Mouse (Mus musculus) stomach, embryonic 14.5 days (tissue): ENCODE data around the gene Vgf. TPM values are rescaled to one million over a fixed set of nuclear protein-coding genes. Genes with fewer than 3 reads are reported as not detected.

Experiments used
- ATAC-seq: fragments of 200-750 bp; cut with Nextera tagmentation; 2 replicates; pipeline ENCODE4 v1.8.0; 2017; ENCODE audit warnings: low read depth, moderate TSS enrichment; ENCODE audit not compliant: insufficient number of reproducible peaks, insufficient read depth, low FRiP score
- H3K27ac ChIP-seq: fragments of 300-500 bp; sonication (generic); 2 replicates; pipeline ENCODE4 v1.5.1; 2014; ENCODE audit warnings: mild to moderate bottlenecking, low read length, moderate library complexity, mixed read lengths
- H3K27me3 ChIP-seq: fragments of 300-500 bp; sonication (generic); 2 replicates; pipeline ENCODE4 v1.6.1; 2014; ENCODE audit warnings: low read length, control low read depth, mixed read lengths; ENCODE audit not compliant: control insufficient read depth, insufficient read depth
- H3K36me3 ChIP-seq: fragments of 300-500 bp; sonication (generic); 2 replicates; pipeline ENCODE4 v1.6.1; 2014; ENCODE audit warnings: mild to moderate bottlenecking, control low read depth, low read length, moderate library complexity, mixed read lengths; ENCODE audit not compliant: control insufficient read depth, insufficient read depth
- H3K4me1 ChIP-seq: fragments of 300-500 bp; sonication (generic); 2 replicates; pipeline ENCODE4 v1.6.1; 2014; ENCODE audit warnings: low read length, control low read depth, mixed read lengths; ENCODE audit not compliant: control insufficient read depth, insufficient read depth
- H3K4me2 ChIP-seq: fragments of 300-500 bp; sonication (generic); replicated peaks from 2 replicates; pipeline ENCODE4 v1.6.1; 2014; ENCODE audit warnings: low read depth, low read length, control low read depth
- H3K4me3 ChIP-seq: fragments of 300-500 bp; sonication (generic); 2 replicates; pipeline ENCODE4 v1.5.1; 2014; ENCODE audit warnings: low read depth, low read length, control low read depth
- H3K9ac ChIP-seq: fragments of 300-500 bp; sonication (generic); replicated peaks from 2 replicates; pipeline ENCODE4 v1.6.1; 2014; ENCODE audit warnings: low read depth, mild to moderate bottlenecking, control low read depth, low read length, moderate library complexity, mixed read lengths
- H3K9me3 ChIP-seq: fragments of 300-500 bp; sonication (generic); 2 replicates; pipeline ENCODE4 v1.6.1; 2016; ENCODE audit warnings: low read depth, low read length, control low read depth; ENCODE audit not compliant: control insufficient read depth
- WGBS: fragments of 180-500 bp; shearing (Covaris S2); extraction: QIAGEN DNeasy Blood & Tissue Kit; methylation state at CpG from one replicate; pipeline ENCODE4 v1.1.7; 2014; 5-methylcytosine and 5-hydroxymethylcytosine counted together
- polyA plus RNA-seq: library from polyadenylated mRNA; unstranded; fragments of >200 nt; fragmentation: Nextera tagmentation; extraction: Ambion mirVana; gene quantifications from 2 replicates; pipeline ENCODE4 v1.2.1, GENCODE M21; 2014

Vgf gene
- polyA plus RNA-seq, 1 experiment from 2014 or later = 0.65 TPM

DNA sequence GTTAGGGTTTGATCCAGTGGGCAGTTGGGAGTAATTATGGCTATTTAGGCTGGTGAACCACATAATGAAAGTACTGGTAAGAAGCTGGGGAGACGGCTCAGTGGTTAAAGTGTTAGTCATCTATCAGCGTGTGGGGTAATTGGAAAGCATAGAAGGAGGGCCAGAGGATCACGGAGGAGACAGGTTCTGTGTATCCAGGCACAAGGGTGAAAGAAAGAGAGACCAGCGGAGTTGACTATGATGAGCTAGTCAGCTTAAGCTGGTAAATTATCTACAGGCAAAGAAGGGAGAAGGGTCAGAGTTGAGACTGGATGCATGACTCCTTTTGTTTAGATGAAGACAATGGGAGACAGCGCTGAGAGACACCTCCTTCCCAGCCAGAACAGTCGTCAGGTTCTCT, 24.9 kb downstream of the Vgf start:
- Histone ChIP-seq H3K4me1 (peaks cover 4% of the 10 kb centered on the region; the same call in 1 of the 2 replicates), H3K4me3 (no peak overlapping the region), H3K9ac (no peak overlapping the region), H3K4me2 (no peak overlapping the region), H3K27ac (no peak overlapping the region), H3K9me3 (no peaks in the 10 kb centered on the region), H3K36me3 (no peaks in the 10 kb centered on the region), H3K27me3 (no peaks in the 10 kb centered on the region)
- WGBS = 48% methylated on average over 6 of the region's 6 CpGs
- ATAC-seq = no peak

DNA sequence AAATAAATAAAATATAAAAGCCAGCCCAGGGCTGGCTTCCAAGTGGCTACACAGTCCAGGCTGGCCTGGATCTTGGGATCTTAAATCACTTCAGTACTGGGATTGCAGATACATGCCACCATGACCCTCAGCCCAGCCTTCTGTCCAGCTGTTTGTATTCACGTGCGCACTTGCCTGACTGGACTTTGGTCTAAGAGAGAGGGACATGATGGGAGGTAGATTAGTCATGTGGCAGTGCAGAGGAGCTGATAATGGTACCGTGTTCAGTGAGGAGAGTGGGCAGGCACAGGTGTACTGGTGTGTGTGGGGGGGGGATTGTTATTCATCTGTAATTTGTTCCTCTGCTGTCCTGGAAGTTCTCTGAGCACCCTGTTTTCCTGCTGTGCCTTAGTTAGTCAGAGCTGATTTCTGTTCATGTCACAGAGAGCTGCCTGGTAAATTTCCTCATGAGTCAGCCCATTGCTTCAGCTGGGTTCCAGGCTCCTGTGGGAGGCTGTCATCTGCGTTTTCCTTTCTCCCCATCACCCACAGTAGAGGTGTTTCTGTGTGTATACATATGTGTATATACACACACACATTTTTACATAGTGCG, 25.8 kb downstream of the Vgf start:
- no peak for ATAC-seq

DNA sequence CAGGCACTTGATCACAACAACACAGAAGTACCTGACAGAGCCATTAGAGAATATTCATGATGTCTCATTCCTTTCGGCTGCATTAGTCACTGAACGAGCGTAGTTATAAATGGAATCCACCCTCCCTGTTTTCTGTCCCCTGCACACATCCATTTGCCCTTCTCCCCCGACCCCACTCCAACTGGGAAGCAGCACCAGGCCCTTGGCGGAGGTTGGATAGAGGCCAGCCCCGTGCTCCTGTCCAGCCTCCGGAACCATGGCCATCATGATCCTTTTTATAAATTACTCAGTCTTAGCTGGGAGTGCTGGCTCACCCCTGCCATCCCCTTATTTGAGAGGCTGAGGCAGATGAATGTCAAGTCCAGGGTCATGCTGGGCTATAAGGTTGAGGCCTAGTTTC, 28.1 kb downstream of the Vgf start:
- H3K9me3 ChIP-seq = no peaks in the 10 kb centered on the region
- ATAC-seq = no peak
- no peak overlapping the region for H3K27ac ChIP-seq
- no peaks in the 10 kb centered on the region for H3K27me3 ChIP-seq
- no peaks in the 10 kb centered on the region for H3K4me1 ChIP-seq
- no peak overlapping the region for H3K4me3 ChIP-seq
- no peaks in the 10 kb centered on the region for H3K36me3 ChIP-seq
- no peak overlapping the region for H3K4me2 ChIP-seq
- WGBS = 80% methylated on average over 7 of the region's 7 CpGs
- H3K9ac ChIP-seq = no peak overlapping the region

More for the DNA sequence above, 25.8 kb downstream of the Vgf start:
- H3K9ac ChIP-seq = no peak overlapping the region
- no peaks in the 10 kb centered on the region for H3K36me3 ChIP-seq
- H3K4me3 ChIP-seq = no peak overlapping the region
- no peaks in the 10 kb centered on the region for H3K9me3 ChIP-seq
- H3K4me1 ChIP-seq = no peaks in the 10 kb centered on the region
- 77% methylated on average over 5 of the region's 5 CpGs for WGBS
- no peaks in the 10 kb centered on the region for H3K27me3 ChIP-seq
- no peak overlapping the region for H3K27ac ChIP-seq
- H3K4me2 ChIP-seq = no peak overlapping the region

DNA sequence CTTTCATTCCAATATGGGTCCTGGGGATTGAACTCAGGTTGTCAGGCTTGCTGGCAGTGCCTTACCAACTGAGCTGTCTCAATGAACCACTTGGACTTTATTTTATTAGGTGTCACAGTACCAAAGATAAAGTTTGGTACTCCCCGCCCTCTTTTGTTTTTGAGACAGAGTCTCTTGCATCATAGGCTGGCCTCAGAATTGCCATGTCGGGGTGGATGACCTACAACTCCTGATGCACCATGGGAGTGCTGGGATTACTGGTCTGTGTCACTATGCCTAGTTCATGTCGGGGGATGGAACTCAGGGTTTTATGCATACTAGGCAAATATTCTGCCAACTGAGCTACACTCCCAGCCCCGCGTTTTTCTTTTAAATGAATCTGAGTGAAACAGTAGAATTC, 28.7 kb downstream of the Vgf start:
- no peak overlapping the region for H3K27ac ChIP-seq
- 82% methylated on average over 5 of the region's 5 CpGs for WGBS
- no peak overlapping the region for H3K4me2 ChIP-seq
- no peak for ATAC-seq
- no peak overlapping the region for H3K9ac ChIP-seq
- no peaks in the 10 kb centered on the region for H3K27me3 ChIP-seq
- no peaks in the 10 kb centered on the region for H3K4me1 ChIP-seq
- no peaks in the 10 kb centered on the region for H3K36me3 ChIP-seq
- no peaks in the 10 kb centered on the region for H3K9me3 ChIP-seq
- H3K4me3 ChIP-seq = no peak overlapping the region

DNA sequence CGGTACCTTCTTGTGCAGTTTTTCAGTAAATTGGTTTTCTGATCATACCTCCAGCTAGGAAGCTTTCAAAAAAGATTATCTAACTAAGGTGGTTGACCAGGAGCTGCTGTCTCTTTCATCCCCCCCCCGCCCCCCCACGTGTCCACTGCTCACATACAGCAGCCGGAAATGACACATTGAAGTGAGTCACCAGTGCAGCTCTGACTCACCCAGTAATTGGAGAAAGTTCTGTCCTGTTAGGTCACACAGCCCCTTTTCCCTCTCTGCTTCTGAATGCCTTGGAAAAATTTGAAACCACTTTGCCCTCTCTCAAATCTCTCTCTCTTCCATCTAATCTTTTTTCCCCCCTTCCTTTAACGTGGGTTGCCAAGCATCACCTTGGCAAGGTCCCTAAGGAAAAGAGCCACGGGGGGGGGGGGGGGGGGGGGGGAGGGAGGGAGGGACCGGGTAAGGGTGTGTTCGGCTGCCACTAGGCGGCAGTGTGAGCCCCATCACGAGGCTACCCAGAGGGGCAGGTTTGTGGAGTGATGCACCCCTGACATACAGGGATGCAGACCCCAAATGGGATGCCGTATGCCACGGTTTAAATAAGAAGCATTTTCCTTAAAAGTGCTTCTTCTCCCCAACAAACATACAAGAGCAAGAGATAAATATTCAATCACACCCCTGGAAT, 35.8 kb downstream of the Vgf start:
- no peaks in the 10 kb centered on the region for H3K4me1 ChIP-seq
- H3K4me3 ChIP-seq = no peak overlapping the region
- no peak overlapping the region for H3K27ac ChIP-seq
- 17% methylated on average over 11 of the region's 12 CpGs for WGBS
- ATAC-seq = no peak
- H3K36me3 ChIP-seq = no peaks in the 10 kb centered on the region
- H3K27me3 ChIP-seq = no peaks in the 10 kb centered on the region
- H3K9ac ChIP-seq = no peak overlapping the region
- H3K9me3 ChIP-seq = no peaks in the 10 kb centered on the region
- H3K4me2 ChIP-seq = no peak overlapping the region

DNA sequence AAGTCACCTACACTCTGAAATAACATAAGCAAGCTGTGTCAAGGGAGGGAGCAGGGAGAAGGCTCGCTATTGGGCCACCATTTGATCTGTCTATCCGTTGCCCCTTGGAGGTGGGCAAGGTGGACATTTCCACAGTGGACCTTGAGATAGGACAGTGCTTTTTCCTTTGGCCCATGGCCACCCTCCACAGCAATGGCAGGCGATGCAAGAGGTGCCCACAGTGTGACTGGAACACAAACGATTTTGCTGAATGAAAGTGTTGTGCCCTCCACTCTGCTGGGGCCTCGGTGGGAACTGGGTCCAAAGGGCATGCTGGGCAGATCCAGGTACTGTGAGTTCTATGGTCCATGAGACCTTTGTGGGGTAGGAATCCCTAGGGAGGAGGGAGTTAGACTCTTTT, 36.4 kb downstream of the Vgf start:
- Histone ChIP-seq H3K4me3 (no peak overlapping the region), H3K4me2 (no peak overlapping the region), H3K27me3 (no peaks in the 10 kb centered on the region), H3K27ac (no peak overlapping the region), H3K9ac (no peak overlapping the region), H3K4me1 (no peaks in the 10 kb centered on the region), H3K9me3 (no peaks in the 10 kb centered on the region), H3K36me3 (no peaks in the 10 kb centered on the region)
- WGBS = 87% methylated on average over 5 of the region's 5 CpGs
- ATAC-seq = no peak

DNA sequence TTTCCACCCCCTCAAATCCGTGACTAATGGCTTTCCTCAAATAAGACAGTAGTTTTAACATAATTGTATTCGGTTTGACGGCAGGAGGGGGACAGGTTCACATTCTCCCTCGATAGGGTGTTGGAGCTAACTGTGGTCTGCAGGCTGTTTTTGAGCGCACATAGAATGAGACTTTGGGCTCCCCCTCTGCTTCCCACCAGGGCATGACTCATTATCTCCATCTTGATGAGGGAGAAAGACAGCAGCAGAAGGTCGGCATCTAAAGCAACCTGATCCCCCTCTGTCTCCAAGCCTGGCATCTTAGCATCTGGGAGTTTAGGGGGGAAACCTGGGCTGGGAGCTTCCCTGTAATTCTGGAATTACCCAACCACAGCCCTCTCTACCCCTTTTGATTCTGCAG, 39.3 kb downstream of the Vgf start:
- Histone ChIP-seq H3K4me3 (no peak overlapping the region), H3K27ac (no peak overlapping the region), H3K4me1 (no peaks in the 10 kb centered on the region), H3K27me3 (no peaks in the 10 kb centered on the region), H3K9ac (no peak overlapping the region), H3K4me2 (no peak overlapping the region), H3K9me3 (no peaks in the 10 kb centered on the region), H3K36me3 (no peaks in the 10 kb centered on the region)
- no peak for ATAC-seq
- 70% methylated on average over 6 of the region's 6 CpGs for WGBS

DNA sequence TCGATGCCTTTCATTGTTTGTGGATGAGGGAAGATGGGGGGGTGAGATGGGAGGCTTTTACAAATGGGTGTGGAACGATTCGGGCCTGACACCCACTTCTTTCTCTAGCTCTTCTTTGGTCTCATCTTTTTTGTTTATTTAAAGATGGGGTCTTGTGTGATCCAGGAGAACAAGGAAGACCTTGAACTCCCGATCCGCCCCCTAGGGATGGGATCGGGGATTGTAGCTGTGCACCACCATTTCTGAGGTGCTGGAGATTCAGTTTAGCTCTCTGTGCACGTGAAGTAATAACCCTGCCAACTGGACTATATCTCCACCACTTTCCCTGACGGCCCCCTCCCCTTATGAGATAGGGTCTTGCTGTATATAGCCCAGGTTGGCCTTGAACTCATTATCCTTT, 39.7 kb downstream of the Vgf start:
- no peaks in the 10 kb centered on the region for H3K36me3 ChIP-seq
- no peaks in the 10 kb centered on the region for H3K27me3 ChIP-seq
- H3K4me2 ChIP-seq = no peak overlapping the region
- H3K9me3 ChIP-seq = no peaks in the 10 kb centered on the region
- no peak overlapping the region for H3K4me3 ChIP-seq
- no peak overlapping the region for H3K27ac ChIP-seq
- no peak overlapping the region for H3K9ac ChIP-seq
- 73% methylated on average over 8 of the region's 8 CpGs for WGBS
- ATAC-seq = no peak
- H3K4me1 ChIP-seq = no peaks in the 10 kb centered on the region

DNA sequence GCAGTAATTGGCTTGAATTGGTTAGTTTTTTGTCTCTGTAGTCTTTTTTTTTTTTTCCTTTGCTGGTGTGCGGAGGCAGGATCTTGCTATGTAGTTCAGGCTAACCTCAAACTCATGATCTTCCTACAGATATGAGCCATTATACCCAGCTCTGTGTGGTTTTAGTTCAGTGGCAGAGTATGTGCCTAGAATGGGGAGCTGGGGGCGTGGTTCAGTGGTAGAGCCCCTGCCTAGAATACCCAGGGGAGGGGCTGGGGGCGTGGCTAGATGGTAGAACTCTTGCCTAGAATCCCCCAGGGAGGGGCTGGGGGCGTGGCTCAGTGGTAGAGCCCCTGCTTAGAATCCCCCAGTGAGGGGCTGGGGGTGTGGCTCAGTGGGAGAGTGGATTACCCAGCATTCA, 42.5 kb downstream of the Vgf start:
- no peak for ATAC-seq
- H3K4me2 ChIP-seq = no peak overlapping the region
- H3K9me3 ChIP-seq = no peaks in the 10 kb centered on the region
- H3K4me1 ChIP-seq = peaks cover 7% of the 10 kb centered on the region; the same call in 1 of the 2 replicates
- no peak overlapping the region for H3K9ac ChIP-seq
- no peaks in the 10 kb centered on the region for H3K36me3 ChIP-seq
- no peak overlapping the region for H3K27ac ChIP-seq
- WGBS = 77% methylated on average over 4 of the region's 4 CpGs
- no peak overlapping the region for H3K4me3 ChIP-seq
- no peaks in the 10 kb centered on the region for H3K27me3 ChIP-seq
